Mouse (Mus musculus) frontal cortex, adult 2 months (tissue): ENCODE results near the gene Socs2. TPM values are rescaled to one million over a fixed set of nuclear protein-coding genes. Genes with fewer than 3 reads are reported as not detected.

Experiments used
- DNase-seq, 2 experiments: peaks; one replicate each; pipeline ENCODE4 v3.0.0; 2022; ENCODE audit warnings: low spot score in 1 of 2; ENCODE audit errors: extremely low spot score in 1 of 2
- polyA plus RNA-seq: library from polyadenylated mRNA; depleted of rRNA; stranded (reverse); fragments of >200 nt; gene quantifications from 2 replicates; pipeline ENCODE4 v1.2.3, GENCODE M21; 2012; rRNA removed

The Socs2 gene
- polyA plus RNA-seq, 1 experiment, result 21.2 TPM

DNA sequence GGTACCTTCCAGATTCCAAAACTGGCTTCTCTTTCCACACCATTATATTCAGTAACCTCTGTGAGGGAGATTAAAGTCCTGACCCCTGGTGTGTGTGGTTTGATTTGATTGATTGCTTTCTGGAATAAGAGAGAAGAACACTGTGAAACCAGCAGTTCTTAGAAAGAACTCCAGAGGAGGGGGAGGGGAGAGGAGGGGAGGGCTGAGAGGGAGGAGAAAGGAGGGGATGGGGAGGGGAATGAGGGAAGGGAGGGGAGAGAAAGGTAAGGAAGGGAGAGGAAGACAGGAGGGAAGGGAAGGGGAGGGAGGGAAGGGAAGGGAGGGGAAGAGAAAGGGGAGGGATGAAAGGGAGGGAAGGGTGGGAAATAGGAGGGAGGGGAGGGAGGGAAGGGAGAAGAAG lies 62.3 kb downstream of the Socs2 start:
- no peak for DNase-seq

DNA sequence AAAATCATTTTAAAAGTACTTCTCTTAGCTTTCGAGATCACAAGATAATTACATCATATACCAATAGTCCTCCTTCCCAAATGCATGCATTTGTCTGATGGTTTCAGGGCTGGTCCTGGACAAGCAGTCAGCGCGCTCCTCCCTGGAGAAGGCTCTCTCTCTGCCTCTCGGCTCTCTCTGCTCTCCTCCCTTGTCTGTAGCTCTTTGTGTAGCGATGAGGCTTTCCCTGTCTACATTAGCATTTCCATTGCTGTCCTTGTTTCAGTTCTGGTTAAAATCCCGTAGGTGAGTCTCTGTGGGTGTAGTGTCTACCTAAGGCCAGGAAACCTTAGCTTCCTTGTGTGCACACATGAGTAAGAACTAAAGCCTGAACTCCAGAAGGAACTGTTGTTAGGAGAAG lies 62.9 kb downstream of the Socs2 start:
- no peak for DNase-seq

DNA sequence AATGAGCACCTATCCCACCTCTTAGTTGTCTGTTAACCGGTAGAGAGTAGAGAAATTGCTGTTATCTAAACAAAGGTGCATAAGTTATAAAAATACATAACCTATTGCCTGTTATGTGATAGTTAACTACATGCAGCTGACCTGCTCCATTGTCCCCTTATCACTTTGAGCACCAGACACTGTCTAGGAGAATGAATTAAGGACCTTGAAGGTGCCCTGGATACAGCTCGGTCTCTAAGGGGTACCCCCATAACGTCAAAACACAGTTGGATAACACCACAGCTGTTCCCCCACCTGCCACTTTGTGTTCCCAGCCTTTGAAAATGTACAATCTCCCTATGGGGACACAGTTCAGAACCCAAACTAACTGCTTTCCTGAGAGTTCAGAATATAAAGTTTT lies 68.5 kb downstream of the Socs2 start:
- no peak for DNase-seq

DNA sequence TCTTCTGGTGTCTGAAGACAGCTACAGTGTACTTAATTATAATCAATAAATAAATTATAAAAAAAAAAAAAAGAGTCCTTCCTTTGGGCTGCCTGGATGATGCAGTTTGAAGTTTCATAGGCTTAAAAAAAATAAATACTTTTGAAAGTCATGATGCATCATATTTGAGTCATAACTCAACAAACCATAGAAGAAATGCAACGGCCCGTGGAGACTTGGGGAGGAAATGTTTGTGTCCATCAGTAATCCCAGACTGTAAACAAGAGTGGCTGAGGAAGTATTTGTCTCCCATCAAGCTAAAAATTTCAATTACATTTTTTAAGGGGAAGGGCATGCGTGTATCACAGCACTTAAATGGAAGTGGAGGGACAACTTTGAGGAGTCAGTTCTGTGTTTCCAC lies 69.2 kb downstream of the Socs2 start:
- no peak for DNase-seq

DNA sequence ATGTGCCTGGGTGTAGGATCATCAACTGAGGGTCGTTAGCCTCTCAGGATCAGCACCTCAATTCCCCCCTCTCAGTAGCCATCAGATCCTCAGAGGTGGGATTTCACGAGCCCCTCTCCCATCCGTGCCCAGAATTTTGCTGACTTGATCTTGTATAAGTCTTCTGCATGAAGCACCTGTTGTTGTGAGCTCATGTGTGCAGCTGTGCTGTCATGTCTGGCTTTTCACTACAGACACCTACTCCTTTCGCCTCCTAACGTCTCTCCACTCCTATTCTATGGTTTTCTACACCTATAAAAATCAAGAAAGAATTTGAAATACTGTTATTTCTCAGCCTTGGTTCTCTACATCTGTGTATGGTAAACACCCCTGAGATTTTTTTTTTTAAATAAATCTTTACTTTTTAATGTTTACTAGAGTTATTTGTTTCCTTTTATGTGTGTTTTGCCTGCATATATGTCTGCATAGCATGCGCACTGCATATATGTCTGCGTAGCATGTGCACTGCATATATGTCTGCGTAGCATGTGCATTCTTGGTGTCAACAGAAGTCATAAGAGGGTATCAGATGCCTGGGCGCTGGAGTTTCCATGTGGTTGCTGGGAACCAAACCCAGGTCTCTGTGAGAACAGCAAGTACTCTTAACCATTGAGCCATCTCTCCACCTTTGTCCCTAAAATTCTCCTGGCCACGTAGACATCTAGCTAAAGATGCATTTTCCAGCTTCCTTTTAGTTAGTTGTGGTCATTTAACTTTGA lies 74.0 kb downstream of the Socs2 start:
- DNase-seq, result no peak

DNA sequence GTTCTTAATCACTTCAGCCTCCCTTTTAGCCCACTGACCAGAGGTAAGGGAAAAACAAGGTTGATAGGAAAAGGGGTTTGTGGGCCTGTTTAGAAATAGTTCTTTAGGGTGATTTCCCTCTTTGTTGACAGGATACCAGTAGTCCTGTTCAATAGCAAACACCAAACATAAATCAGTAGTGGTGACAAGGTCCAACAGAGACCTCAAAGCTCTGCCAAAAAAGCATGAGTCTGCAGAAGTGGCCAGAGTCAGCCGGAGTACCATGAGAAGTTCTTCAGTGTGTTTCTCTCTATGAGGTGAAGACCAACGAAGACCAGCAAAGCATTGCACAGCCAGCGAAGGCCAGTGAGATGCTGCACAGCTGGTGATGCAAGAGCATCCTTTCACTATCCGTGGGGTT lies 76.3 kb downstream of the Socs2 start:
- no peak for DNase-seq

DNA sequence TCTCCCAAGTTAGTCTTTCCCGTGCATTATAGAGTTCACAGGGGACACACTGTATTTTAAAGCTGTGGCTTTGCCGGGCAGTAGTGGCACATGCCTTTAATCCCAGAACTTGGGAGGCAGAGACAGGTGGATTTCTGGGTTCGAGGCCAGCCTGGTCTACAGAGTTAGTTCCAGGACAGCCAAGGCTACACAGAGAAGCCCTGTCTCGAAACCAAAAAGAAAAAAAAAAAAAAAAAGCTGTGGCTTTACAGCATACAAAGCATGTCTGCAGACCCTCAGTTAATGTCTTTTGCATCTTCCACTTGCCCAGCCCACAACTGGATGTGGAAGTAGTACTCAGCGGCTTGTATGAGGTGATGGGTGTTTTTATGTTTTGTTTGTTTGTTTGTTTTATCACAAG lies 79.4 kb downstream of the Socs2 start:
- DNase-seq, result no peak

DNA sequence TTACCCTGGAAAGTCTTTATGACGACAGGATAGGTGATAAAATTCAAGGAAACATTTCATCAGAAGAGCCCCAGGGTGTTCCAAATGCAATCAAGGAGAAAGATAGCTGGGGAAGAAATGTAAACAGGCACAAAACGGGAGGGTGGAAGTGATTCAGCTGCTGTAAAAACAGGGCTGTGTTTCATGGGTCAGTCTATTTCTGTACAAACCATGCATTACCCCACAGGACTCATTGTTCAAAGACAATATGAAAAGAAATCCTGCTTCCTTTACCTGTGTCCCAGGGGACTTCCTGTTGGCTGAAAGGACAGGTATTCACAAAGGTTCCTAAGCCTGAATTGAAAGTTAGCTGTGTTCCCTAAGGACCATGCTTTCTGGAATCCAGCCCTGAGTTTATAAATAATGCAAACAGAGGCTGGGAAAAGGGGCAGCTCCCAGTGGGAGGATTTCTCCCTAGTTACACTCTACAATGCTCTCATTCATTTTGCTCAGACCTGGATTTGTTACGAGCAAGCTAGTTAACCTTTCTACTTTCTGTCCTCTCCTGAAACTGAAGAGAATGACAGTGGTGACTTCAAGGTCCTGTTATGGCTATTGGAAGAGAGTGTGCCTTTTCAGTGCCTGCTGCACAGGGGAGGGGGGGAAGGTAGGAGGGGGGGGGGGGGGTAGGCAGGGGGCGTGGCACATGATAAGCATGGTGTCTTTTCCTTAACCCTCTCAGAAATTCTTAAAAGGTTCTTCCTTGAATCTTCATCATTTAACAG lies 80.0 kb downstream of the Socs2 start:
- no peak for DNase-seq

Other genes with a start within 250 kb of the Socs2 start
- 7.1 and 8.6 TPM in 2 replicates for gene Cradd, start 93.0 kb downstream of the Socs2 start, polyA plus RNA-seq
- 141 and 147 TPM in 2 replicates for gene Mrpl42, start 84.8 kb upstream of the Socs2 start, polyA plus RNA-seq
- 165 and 182 TPM in 2 replicates for gene Ube2n, start 98.0 kb upstream of the Socs2 start, polyA plus RNA-seq
- gene Nudt4, start 147.0 kb upstream of the Socs2 start, polyA plus RNA-seq, result 83.8 and 87.2 TPM in 2 replicates